Mouse (Mus musculus) gastrocnemius, adult 18-20 months (tissue): ENCODE results near the gene Flrt1. TPM values are rescaled to one million over a fixed set of nuclear protein-coding genes. Genes with fewer than 3 reads are reported as not detected.
"Not testable (repeated sequence)": the region's sequence is repeated elsewhere in the genome, so short reads cannot be mapped to it uniquely, and the experiment has no call there.

ENCODE experiments used
- DNase-seq: peaks from one replicate; pipeline ENCODE4 v3.0.0; 2021; ENCODE audit warnings: low spot score
- total RNA-seq, 2 experiments: library from RNA; stranded (reverse); gene quantifications; 2 replicates each; pipeline ENCODE4 v1.2.3; 2021

Gene Flrt1
- total RNA-seq, 2 experiments from 2014 or later = 1.1 to 1.9 TPM

DNA sequence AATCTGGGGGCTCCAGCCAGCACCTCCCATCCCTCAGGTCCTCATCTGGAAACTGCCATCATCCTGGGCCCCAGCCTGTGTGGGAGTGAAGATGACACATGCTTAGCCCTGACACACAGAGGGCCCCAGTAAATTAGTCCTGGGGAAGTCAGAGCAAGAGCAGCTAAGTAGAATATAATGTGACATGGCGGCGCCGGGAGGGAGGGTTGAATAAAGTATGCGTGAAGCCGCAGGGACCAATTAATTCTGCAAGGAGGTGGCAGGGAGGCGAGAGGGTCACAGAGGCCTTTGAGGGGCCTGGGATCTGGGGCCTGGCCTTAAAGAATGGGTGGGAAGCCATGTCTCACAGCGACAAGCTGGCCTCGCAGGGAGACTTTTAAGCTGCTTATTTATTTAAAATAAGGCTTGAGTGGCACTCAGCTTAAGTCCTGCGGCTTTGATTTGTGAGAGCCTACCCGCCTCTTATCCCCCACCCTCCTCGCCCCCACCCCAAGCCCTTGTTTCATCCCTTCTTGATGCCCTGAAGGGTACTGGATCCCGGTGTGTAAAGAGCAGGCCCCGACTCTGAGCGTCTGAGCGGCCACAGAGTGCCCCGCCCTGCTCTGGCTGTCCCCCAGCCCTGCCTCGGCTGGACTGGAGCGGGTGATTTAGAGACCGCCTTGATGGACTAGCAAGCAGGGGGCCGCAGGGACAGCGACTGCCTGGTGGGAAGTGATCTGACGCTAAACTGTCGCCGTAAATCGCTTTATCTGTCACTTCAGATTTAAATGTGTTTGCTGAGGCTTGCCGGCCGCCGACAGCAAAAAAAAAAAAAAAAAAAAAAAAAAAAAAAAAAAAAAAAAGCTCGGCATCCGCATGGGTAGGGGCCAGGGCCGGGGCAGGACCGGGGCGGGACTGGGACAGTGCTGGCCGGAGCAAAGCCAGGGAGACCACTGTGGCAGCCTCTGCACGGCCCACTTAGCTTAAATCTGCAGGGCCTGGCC, 35.5 kb downstream of the Flrt1 start:
- no peak for DNase-seq

DNA sequence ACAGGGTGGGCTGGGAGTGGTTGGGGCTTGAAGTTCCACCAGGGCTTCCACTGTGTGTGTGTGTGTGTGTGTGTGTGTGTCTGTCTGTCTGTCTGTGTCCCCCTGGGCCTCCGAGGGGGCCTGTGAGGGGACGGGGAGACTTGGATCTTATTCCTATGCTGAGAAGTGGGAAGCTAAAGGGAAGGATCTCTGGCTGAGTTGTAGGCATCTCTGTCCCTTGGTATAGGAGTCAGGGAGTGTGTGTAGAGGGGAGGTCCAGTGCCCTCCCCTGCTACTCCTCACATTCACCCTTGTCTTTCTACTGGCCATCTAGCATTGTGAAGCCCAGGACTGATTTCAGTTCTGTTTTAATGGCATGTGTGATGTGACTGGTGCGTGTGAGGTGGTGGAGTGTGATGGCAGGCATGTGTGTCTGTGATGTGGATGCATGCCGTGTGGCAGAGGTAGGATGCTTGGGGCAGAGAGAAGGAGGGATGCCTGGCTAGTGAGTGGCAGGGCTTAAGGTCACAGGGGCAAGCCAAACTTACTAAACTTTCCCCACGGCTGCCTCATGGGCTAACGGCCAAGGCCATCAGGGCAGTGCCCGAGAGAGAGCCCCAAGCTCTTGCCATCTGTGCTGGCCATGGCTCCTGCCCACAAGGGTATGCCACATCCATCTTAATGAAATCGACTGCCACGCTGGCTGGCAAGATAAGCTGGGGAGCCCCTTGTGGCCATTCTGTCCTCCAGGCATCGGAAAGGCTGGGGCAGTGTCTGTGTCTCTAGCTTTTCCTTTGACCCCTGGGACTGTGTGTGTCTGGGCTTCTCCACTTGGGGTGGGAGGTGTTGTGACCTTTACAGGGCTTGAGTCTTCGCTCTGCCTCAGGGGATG, 36.6 kb downstream of the Flrt1 start:
- DNase-seq = no peak

DNA sequence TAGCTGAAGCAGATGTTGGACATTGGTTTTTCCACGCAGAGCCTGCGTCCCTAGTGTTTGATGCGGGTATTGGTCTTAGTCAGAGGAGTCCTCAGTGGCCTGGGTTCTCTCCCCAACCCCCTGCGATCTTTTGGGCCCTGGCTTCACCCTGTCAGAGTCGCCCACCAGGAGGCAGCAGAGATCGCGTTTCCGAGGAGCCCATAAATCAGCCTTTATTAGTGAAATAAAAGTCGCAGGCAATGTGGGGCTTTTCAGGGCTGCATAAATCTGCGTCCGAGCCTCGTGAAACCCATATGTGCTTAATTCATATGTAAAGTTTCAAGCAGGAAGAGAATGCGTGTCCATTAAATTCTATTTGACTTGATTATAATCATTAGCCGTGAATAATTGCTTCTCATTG, 37.4 kb downstream of the Flrt1 start:
- DNase-seq = peak; percentile 84

DNA sequence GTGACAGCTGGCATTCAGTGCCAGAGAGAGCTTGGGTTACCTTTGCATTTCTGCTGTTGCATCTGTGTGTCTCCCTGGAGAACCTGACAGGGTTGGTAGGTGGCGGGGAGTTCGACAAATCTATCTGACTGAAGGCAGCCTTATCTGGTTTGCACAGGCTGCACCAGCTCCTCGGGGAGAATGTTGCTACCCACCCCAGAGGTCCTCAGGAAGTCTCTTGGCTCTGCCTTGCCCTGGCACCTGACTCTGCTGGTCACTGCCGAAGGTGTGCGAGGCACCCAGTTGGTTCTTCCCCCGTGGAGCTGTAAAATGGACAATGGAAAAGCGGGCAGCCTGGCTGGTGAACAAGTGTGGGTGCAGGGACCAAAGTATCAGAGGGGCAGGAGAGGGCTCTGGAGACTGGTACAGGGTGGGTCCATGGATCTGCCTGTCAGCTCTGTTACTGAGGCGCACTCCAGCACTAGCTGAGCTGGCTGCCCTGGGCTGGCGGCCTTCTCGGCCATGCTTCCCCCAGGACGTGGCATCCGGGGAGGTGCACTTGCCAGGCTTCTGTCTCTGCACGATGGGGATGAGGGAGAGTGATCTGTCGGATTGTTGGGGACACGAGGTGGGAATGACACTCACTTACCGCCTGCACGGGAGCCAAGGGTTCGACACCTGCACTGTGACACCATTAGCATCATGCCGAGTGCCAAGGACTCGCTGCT, 38.0 kb downstream of the Flrt1 start:
- DNase-seq = no peak

DNA sequence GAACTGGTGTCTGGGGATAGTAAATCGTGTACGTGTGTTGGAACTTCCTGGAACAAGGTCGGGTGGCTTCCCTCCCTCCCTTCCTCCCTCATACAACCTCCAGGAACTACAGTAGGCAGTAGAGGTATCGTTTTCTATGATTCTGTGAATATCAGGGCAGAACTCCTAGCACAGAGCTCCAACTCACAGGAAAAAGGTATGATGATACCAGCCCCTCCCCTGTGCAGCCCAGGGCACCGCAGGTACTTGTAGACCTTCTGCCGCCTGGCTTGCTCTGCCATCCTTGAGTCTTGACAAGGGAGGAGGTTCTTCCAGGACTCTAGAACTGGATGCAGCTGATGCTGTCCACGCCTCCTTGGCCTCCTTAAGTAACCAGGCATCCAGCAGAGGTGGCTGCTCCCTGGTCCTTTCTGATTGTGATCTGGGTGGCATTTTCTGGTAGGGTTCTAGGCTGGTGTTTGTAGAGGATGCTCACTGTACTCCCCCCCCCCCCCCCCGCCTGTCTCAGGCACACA, 38.6 kb downstream of the Flrt1 start:
- no peak for DNase-seq

DNA sequence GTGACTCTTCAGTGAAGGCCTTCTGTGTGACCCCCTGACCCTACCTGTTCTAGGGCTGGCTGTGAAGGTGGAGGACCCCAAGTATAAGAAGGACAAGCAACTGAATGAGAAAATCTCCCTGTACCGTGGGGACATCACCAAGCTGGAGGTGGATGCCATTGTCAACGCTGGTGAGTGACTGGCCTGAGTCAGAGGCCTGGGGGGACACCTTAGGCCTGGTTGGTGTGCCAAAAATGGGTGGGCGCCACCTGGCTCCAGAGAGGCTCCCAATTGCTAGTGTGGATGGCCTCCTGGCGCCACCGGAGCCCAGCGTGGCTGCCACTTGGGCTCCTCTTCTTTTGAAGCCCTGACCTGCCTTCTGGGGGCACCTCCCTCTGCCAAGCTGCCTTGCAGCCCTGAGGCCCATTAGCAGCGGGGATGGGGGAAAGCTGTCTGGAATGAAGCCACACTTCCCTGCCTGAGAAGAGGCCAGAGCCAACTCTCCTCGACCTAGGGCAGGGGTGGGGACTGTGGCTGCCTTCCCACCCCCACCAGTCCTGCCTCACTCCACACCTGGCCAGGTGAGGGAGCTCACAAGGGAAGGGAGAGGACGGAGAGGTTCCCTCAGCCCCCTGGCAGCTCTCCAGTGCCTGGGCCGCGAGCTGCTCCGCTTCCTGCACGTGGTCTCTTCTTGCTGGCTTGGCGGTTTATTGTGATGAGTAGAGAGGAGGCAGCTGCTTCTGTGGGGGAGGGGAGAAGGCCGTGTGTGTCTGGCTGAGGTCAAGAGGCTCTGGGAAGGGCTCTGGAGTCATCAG, 39.3 kb downstream of the Flrt1 start:
- no peak for DNase-seq

DNA sequence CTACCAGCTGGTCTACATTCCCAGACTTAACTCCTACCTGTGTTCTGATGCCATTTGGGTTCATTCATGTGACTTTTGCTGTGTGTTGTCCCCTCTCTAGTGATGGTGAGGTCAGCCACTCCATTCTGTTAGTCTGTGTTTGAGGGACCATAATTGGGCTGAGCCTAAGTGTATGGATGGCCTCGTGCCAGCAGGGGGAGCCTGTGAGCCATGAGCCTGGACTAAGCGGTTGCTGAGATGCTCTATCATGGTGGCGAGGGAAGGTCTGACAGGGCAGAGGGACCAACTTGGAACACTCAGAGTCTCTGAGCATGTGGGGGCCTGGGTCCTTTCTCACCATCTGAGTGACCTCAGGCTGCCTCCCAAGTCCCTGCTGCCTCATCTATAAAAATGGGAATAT, 41.0 kb downstream of the Flrt1 start:
- DNase-seq = peak; percentile 83

DNA sequence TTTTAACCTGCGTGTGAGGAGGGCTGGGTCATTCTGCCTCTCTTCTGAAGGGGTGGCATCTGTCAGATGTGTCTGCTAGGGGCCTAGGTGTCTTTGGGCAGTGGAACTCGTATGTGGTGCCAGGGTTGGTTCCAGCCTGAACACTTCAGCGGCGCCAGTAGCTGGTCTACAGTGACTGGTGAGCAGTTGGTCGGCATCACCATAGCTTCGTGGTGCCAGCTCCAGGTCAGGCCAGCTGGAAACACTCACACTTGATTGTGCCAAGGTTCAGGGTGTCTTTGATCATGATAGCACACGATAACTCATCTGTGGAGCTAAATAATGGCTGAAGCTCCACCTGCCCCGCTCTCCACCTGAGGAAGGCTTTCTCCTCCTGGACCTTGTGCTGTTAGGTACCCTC, 42.6 kb downstream of the Flrt1 start:
- DNase-seq = peak; percentile 54

DNA sequence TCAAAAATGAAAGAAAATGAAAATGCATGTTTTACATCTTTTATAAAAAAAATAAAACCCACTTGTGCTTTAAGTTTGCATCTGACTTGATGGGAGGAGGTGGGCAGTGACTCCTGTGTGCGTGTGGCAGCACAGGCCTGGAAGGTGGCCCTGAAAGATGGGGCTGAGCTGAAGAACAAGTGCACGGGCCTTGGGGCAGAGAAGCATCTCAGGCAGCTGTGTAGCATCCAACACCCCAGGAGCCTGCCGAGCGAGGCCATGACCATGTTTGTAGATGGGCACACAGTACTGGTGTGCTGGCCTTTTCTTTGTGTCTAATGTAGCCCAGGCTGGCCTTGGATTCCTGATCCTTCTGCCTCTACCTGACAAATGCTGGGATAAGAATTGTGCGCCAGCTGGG, 43.4 kb downstream of the Flrt1 start:
- DNase-seq = no peak

DNA sequence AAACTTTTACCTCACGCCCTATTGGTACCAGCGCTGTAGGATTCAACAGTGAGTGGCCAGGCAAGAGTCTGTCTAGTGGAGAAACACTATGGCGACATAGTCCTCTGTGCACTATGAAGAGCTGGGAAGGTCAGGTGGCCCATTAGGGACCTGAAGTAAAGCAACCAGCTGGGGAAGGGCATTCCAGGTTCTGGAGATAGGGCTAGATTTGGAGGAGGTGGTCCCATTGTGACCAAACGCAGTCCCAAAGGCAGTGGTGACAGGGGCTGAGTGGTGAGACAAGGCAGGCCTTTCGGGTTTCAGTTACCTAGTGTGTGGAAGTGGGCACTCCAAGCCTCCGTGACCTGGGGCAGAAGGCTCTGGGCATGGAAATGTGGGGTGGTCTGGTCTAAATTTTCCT, 47.0 kb downstream of the Flrt1 start:
- no peak for DNase-seq

DNA sequence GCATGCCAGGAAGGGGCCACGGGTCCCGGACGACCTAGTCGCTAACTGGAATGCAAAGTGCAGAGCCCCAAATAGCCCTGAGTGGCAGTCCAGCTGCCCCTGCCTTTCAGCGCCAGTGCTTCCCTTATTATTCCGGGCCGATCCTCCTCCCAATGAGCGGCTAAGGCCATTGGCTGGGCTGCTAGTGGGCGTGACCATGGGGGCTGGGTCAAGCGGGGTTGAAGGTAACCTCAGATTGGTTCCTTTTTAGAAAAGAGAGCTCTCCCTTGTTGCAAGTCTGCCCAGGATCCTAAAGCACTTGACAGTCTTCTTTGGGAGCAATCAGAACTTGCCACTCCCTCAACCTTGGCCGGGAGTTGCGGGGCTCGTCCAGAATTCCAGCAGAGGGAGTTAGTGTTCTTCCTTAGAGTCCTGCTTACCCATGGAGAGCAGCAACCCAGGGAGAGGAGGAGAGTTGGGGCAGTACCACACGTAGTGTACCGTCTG, 47.8 kb downstream of the Flrt1 start:
- DNase-seq = peak; percentile 93

DNA sequence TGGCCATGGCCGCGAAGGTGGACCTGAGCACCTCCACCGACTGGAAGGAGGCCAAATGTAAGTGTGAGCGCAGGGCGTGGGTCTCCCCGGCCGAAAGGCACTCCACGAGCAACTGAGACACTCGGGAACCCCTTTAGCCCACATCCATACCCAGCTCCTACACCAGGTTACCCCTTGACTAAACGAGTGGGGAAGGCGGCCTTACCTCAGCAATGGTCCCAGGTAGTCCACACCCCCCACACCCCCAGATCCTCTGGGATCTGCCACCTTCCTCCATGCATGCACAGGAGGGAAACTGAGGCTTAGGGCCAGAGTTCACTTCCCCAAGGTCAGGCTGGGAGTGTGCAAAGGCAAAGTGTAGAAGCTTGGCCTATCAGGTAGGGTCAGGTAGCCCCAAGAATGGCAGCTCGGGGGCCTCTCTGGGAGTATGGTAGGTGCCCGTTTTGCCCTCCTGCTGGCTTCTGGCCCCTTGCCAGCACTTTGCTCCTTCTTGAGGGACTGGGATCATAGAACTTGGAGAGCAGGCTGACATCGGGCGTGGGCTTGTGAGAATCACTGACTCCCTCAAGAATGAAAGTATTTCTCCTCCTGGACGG, 48.3 kb downstream of the Flrt1 start:
- DNase-seq = peak; percentile 32

DNA sequence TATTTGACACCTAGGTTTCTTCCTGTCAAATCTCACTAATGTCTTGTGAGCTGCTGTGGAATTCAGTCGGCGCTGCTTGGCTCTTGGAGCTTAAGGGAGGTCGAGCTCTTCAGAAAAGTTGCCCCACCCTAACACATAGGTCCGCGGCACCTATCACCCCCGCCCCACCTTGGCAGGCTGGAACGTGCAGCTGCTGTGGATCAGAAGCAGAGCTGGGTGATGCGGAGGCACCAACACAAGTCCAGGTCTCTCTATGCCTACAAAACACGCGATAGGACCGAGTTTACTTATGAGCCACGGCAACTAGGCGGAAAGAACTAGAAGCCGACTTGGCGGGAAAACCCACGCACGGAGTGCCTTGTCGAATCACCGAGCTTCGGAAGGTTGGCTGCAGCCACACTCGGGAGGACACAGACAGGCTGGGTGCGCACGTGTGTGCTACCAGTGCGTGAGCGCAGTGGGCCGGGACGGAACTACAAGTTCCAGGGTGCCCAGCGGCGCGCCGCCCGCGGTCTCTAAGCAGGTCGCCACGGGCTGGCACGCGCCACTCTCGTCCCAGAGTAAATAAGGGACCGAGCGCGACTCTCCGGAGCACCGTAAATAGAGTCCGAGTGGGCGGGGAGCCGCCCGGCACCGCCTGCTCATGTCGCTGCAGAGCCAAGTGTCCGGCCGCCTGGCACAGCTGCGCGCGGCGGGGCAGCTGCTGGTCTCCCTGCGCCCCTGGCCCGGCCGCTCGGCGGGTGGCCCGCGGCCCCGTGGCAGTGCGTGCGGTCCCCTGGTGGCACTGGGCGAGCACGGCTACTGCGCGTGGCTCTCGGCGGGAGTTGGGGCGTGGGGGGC, 49.1 kb downstream of the Flrt1 start, which contains the start of gene Macrod1:
Gene Macrod1, plus strand, starts transcription at position 563 of the 840 bp plus-strand sequence.
- DNase-seq = peak; percentile 91

DNA sequence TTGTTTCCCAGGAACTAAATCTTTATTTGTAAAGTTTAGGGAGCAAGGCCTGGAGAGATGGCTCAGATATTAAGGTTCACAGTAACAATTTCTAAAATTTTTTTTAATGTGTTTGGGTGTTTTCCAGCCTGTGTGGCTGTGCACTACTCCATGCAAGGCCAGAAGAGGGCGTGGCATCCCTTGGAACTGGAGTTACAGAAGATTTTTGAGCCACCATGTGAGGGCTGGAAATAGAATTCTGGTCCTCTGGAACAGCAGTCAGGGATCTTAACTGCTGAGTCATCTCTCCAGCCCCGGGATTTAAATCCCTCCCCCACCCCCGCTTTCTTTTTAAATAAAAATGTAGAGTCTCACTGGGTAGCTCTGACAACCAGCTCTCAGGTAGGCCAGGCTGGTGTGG, 50.4 kb downstream of the Flrt1 start:
- peak; percentile 62 for DNase-seq

DNA sequence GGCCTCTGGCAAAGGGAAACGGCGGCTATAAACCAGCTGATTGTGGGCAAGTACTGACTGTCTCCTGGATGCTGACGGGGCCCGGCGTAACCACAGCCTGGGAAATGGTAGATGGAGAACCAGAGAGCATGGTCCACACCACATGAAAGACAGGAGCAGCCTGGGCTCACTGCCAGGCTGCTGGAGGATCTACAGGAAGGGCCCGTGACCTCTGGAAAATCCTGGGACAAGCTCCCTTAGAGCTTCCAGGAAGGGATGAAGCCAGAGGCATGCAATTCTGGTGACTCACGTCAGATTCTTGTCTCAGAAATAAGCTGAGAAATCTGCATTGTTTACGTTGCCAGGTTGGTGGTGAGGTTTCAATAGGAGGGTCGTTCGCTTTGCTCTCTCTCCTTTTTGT, 50.8 kb downstream of the Flrt1 start:
- DNase-seq = no peak

DNA sequence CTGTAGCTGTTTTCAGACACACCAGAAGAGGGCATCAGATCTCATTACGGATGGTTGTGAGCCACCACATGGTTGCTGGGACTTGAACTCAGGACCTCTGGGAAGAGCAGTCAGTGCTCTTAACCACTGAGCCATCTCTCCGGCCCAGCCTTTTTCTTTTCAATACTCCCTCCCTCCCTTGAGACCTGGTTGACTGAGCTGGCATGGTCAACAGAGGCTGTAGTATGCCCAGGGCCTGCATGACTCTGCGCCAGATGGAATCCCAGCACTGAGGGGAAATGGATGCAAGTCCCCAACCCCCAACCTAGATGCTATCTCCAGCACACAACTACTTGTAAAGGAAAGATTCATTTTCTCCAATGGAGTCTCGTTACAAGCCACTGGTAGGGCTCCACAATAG, 52.1 kb downstream of the Flrt1 start:
- DNase-seq = not testable (repeated sequence)

DNA sequence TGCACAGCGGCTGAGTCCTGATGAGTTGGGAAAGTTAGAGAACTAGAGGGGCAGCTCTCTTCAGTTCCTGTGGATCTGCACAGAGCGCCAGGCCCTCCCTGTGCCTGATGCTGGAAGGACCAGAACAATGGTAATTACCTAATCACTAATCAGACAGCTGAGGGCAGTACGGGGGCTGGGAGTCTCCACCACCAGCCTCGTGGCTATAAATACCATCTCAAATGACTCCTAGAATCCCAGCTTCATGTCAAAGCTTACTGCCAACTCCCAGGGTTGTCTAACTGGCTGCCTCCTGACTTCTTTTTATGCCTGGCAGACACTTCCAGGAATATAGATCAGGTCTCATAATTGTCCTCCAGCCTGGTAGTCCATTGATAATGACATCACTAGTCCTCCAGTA, 60.8 kb downstream of the Flrt1 start:
- no peak for DNase-seq

DNA sequence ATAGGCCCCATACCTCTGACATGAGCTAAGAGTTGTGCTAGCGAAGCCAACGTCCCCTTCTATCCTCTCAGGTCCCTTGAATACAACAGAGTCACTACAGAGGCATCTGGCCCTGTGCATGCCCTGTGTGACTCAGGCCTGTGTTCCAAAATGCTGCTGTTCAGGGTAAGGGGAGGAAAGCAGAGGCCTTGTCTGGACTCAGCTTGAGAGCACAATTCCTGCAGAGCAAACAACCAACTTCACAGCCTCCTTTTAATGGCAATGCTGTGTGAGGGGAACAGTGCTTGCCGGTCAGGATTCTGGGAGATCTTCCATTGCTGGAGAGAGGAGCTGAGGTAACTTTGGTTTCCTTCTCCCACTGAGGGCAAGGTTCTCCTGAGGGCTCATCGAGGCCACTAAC, 61.2 kb downstream of the Flrt1 start:
- DNase-seq = no peak
